Mouse (Mus musculus): ENCODE measurements at regions not wholly inside any gene's neighbourhood (a gene's known extent, or its start where the extent isn't known, plus 50 kb on each side); places are given as distances from the start of the nearest gene placed in this dataset.

- DNase-seq (ENCODE audit: low spot score in 2 of 2) = no peak
- intact Hi-C loops (cut with DNase I) = no loop called here
Measured at GRCm38 (mm10) chr15:85658101-85658885, 76.0 kb upstream of the Wnt7b start.

GRCm38 (mm10) chr15:85660528-85661392 lies 74.0 kb upstream of the Ppara start:
- intact Hi-C loops (cut with DNase I) = no loop called here
- no peak for DNase-seq (ENCODE audit: low spot score in 2 of 2)

- no peak for DNase-seq (ENCODE audit: low spot score in 2 of 2)
- intact Hi-C loops (cut with DNase I) = no loop called here
Measured at GRCm38 (mm10) chr15:85661393-85661690, 73.4 kb upstream of the Ppara start.

- intact Hi-C loops (cut with DNase I) = no loop called here
- no peak for DNase-seq (ENCODE audit: low spot score in 2 of 2)
Measured at GRCm38 (mm10) chr15:85661771-85662170, 73.0 kb upstream of the Ppara start.

- intact Hi-C loops (cut with DNase I) = no loop called here
- DNase-seq (ENCODE audit: low spot score in 2 of 2) = no peak
Measured at GRCm38 (mm10) chr15:85662271-85662670, 72.5 kb upstream of the Ppara start.

GRCm38 (mm10) chr15:85662673-85663072 lies 72.1 kb upstream of the Ppara start:
- intact Hi-C loops (cut with DNase I) = no loop called here
- no peak for DNase-seq (ENCODE audit: low spot score in 2 of 2)

- intact Hi-C loops (cut with DNase I) = no loop called here
- DNase-seq (ENCODE audit: low spot score in 2 of 2) = no peak
Measured at GRCm38 (mm10) chr15:85663757-85664431, 70.9 kb upstream of the Ppara start.

GRCm38 (mm10) chr15:85664432-85664828 lies 70.4 kb upstream of the Ppara start:
- no peak for DNase-seq (ENCODE audit: low spot score in 2 of 2)
- intact Hi-C loops (cut with DNase I) = no loop called here

- intact Hi-C loops (cut with DNase I) = no loop called here
- no peak for DNase-seq (ENCODE audit: low spot score in 2 of 2)
Measured at GRCm38 (mm10) chr15:85665181-85665821, 69.5 kb upstream of the Ppara start.

GRCm38 (mm10) chr15:85666496-85666895 lies 68.3 kb upstream of the Ppara start:
- intact Hi-C loops (cut with DNase I) = no loop called here
- no peak for DNase-seq (ENCODE audit: low spot score in 2 of 2)

- intact Hi-C loops (cut with DNase I) = no loop called here
- no peak for DNase-seq (ENCODE audit: low spot score in 2 of 2)
Measured at GRCm38 (mm10) chr15:85667381-85667791, 67.4 kb upstream of the Ppara start.

GRCm38 (mm10) chr15:85667906-85668590 lies 66.7 kb upstream of the Ppara start:
- intact Hi-C loops (cut with DNase I) = no loop called here

GRCm38 (mm10) chr15:85668871-85669651 lies 65.7 kb upstream of the Ppara start:
- no peak for DNase-seq (ENCODE audit: low spot score in 2 of 2)
- intact Hi-C loops (cut with DNase I) = no loop called here

More at GRCm38 (mm10) chr15:85667906-85668590, 66.7 kb upstream of the Ppara start:
- DNase-seq (ENCODE audit: low spot score in 2 of 2) = no peak

GRCm38 (mm10) chr15:85669652-85670175 lies 65.1 kb upstream of the Ppara start:
- intact Hi-C loops (cut with DNase I) = loop anchor here (2.0 kb wide), 2 partner anchors 35 to 59 kb away; no protein-coding TSS in a partner anchor
- DNase-seq (ENCODE audit: low spot score in 2 of 2) = peak; percentile 77 to 92

- peak; percentile 71 to 84 for DNase-seq (ENCODE audit: low spot score in 2 of 2)
- intact Hi-C loops (cut with DNase I) = loop anchor here (2.0 kb wide), 2 partner anchors 35 to 59 kb away; no protein-coding TSS in a partner anchor
Measured at GRCm38 (mm10) chr15:85670176-85670788, 64.5 kb upstream of the Ppara start.

GRCm38 (mm10) chr15:85670789-85671700 lies 63.7 kb upstream of the Ppara start:
- intact Hi-C loops (cut with DNase I) = loop anchor here (1.0 to 2.0 kb wide), 3 partner anchors 8 to 60 kb away; no protein-coding TSS in a partner anchor

More at GRCm38 (mm10) chr15:85670789-85671700, 63.7 kb upstream of the Ppara start:
- DNase-seq (ENCODE audit: low spot score in 2 of 2) = peak; percentile 85 to 87

All from left cerebral cortex, postnatal 25 days (tissue).